Mouse (Mus musculus) liver, postnatal 0 days (tissue): ENCODE measurements at regions not wholly inside any gene's neighbourhood (a gene's known extent, or its start where the extent isn't known, plus 50 kb on each side); places are given as distances from the start of the nearest gene placed in this dataset.

Experiments used
- CTCF ChIP-seq: sonication (generic); IDR thresholded peaks from 2 replicates; pipeline ENCODE4 v1.5.1; 2016; ENCODE audit warnings: antibody characterized with exemption, low read depth
- EP300 ChIP-seq: IDR thresholded peaks from 2 replicates; pipeline ENCODE4 v1.6.1; 2016; ENCODE audit warnings: antibody characterized with exemption, low read depth, mild to moderate bottlenecking

GRCm38 (mm10) chr7:133434027-133434820 lies 167.7 kb downstream of the Tex36 start:
- no peak for TF ChIP-seq CTCF
- no peak for TF ChIP-seq EP300
